Mouse (Mus musculus) gastrocnemius, postnatal 36 days (tissue): ENCODE results near the gene Cacna1a. TPM values are rescaled to one million over a fixed set of nuclear protein-coding genes. Genes with fewer than 3 reads are reported as not detected.
"Not testable (repeated sequence)": the region's sequence is repeated elsewhere in the genome, so short reads cannot be mapped to it uniquely, and the experiment has no call there.

Experiments
- DNase-seq, 2 experiments: peaks; one replicate each; pipeline ENCODE4 v3.0.0; 2022
- intact Hi-C: fragments of 180-260 bp; cut with DNase I; formaldehyde crosslinking; loops from one replicate; pipeline ENCODE4 v1.15.1; 2025
- total RNA-seq, 2 experiments: library from RNA; stranded (reverse); gene quantifications; 2 replicates each; pipeline ENCODE4 v1.2.3; 2021

The Cacna1a gene
- total RNA-seq, 2 experiments from 2014 or later: 3.3 to 3.8 TPM

GRCm38 (mm10) chr8:84569921-84570673, 181.9 kb downstream of the Cacna1a start:
- intact Hi-C loops: no loop called here
- DNase-seq: no peak

GRCm38 (mm10) chr8:84577432-84577831, 189.2 kb downstream of the Cacna1a start:
- intact Hi-C loops: no loop called here

GRCm38 (mm10) chr8:84579595-84579994, 191.4 kb downstream of the Cacna1a start:
- DNase-seq: no peak
- intact Hi-C loops: no loop called here

More at GRCm38 (mm10) chr8:84577432-84577831, 189.2 kb downstream of the Cacna1a start:
- no peak for DNase-seq

- no peak for DNase-seq
- intact Hi-C loops: loop anchor here (10.0 kb wide), 1 partner anchor 541 kb away; the partner anchor contains the start of genes Il27ra and Rln3
Observed at GRCm38 (mm10) chr8:84585311-84585710, 197.1 kb downstream of the Cacna1a start.

GRCm38 (mm10) chr8:84586221-84586620, 198.0 kb downstream of the Cacna1a start:
- intact Hi-C loops: loop anchor here (10.0 kb wide), 1 partner anchor 541 kb away; the partner anchor contains the start of genes Il27ra and Rln3
- DNase-seq: no peak

- intact Hi-C loops: loop anchor here (10.0 kb wide), 1 partner anchor 544 kb away; the partner anchor contains the start of genes Il27ra and Rln3
- DNase-seq: no peak
Observed at GRCm38 (mm10) chr8:84588498-84588897, 200.3 kb downstream of the Cacna1a start.

GRCm38 (mm10) chr8:84592015-84592662, 203.9 kb downstream of the Cacna1a start:
- peak; percentile 70 to 72 for DNase-seq
- intact Hi-C loops: loop anchor here (5.0 kb wide), 2 partner anchors 45 to 220 kb away; no protein-coding TSS in a partner anchor

- intact Hi-C loops: loop anchor here (5.0 kb wide), 2 partner anchors 44 to 219 kb away; no protein-coding TSS in a partner anchor
- no peak for DNase-seq
Observed at GRCm38 (mm10) chr8:84593143-84593542, 204.9 kb downstream of the Cacna1a start.

- intact Hi-C loops: loop anchor here (5.0 kb wide), 2 partner anchors 43 to 218 kb away; no protein-coding TSS in a partner anchor
Observed at GRCm38 (mm10) chr8:84594099-84594780, 206.0 kb downstream of the Cacna1a start.

GRCm38 (mm10) chr8:84595648-84596047, 207.4 kb downstream of the Cacna1a start:
- no peak for DNase-seq

More at GRCm38 (mm10) chr8:84594099-84594780, 206.0 kb downstream of the Cacna1a start:
- DNase-seq: peak; percentile 67 to 71

GRCm38 (mm10) chr8:84599401-84599800, 211.2 kb downstream of the Cacna1a start:
- no peak for DNase-seq
- intact Hi-C loops: no loop called here

More at GRCm38 (mm10) chr8:84595648-84596047, 207.4 kb downstream of the Cacna1a start:
- intact Hi-C loops: no loop called here

- no peak for DNase-seq
- intact Hi-C loops: no loop called here
Observed at GRCm38 (mm10) chr8:84600311-84600907, 212.2 kb downstream of the Cacna1a start.

- intact Hi-C loops: no loop called here
- DNase-seq: no peak
Observed at GRCm38 (mm10) chr8:84601221-84601751, 213.0 kb downstream of the Cacna1a start.

- DNase-seq: no peak
- intact Hi-C loops: no loop called here
Observed at GRCm38 (mm10) chr8:84614512-84615223, 226.4 kb downstream of the Cacna1a start.

- DNase-seq: no peak
- intact Hi-C loops: no loop called here
Observed at GRCm38 (mm10) chr8:84615666-84616485, 227.6 kb downstream of the Cacna1a start.

- intact Hi-C loops: no loop called here
- no peak for DNase-seq
Observed at GRCm38 (mm10) chr8:84617005-84617404, 228.8 kb downstream of the Cacna1a start.

GRCm38 (mm10) chr8:84621102-84621625, 232.9 kb downstream of the Cacna1a start:
- intact Hi-C loops: no loop called here

GRCm38 (mm10) chr8:84623425-84623824, 235.2 kb downstream of the Cacna1a start:
- DNase-seq, intact Hi-C loops: not testable (repeated sequence)

More at GRCm38 (mm10) chr8:84621102-84621625, 232.9 kb downstream of the Cacna1a start:
- no peak for DNase-seq
